Mouse (Mus musculus) hindbrain, embryonic 14.5 days (tissue): Measurements from ENCODE around the gene 4931428F04Rik. TPM values are rescaled to one million over a fixed set of nuclear protein-coding genes. Genes with fewer than 3 reads are reported as not detected.

Experiments used
- ATAC-seq: fragments of 200-750 bp; cut with Nextera tagmentation; 2 replicates; pipeline ENCODE4 v1.8.0; 2017; ENCODE audit warnings: moderate number of reproducible peaks, mild to moderate bottlenecking, moderate TSS enrichment, moderate library complexity; ENCODE audit not compliant: low FRiP score
- DNase-seq: peaks from one replicate; pipeline ENCODE4 v3.0.0-alpha.2; 2015; ENCODE audit warnings: low spot score
- H3K27ac ChIP-seq: fragments of 300-500 bp; sonication (generic); 2 replicates; pipeline ENCODE4 v1.5.1; 2014; ENCODE audit warnings: mild to moderate bottlenecking, moderate library complexity
- H3K27me3 ChIP-seq: fragments of 300-500 bp; sonication (generic); 2 replicates; pipeline ENCODE4 v1.6.1; 2014; ENCODE audit warnings: mild to moderate bottlenecking, low read length, mixed read lengths; ENCODE audit not compliant: control insufficient read depth, insufficient read depth
- H3K36me3 ChIP-seq: fragments of 300-500 bp; sonication (generic); replicated peaks from 2 replicates; pipeline ENCODE4 v1.6.1; 2014; ENCODE audit not compliant: control insufficient read depth, insufficient read depth
- H3K4me1 ChIP-seq: fragments of 300-500 bp; sonication (generic); replicated peaks from 2 replicates; pipeline ENCODE4 v1.6.1; 2014; ENCODE audit warnings: antibody characterized with exemption, low read length, mixed read lengths; ENCODE audit not compliant: control insufficient read depth, insufficient read depth
- H3K4me2 ChIP-seq: fragments of 300-500 bp; sonication (generic); replicated peaks from 2 replicates; pipeline ENCODE4 v1.6.1; 2014; ENCODE audit warnings: mild to moderate bottlenecking, moderate library complexity
- H3K4me3 ChIP-seq: fragments of 300-500 bp; sonication (generic); replicated peaks from 2 replicates; pipeline ENCODE4 v1.5.1; 2014; ENCODE audit warnings: mild to moderate bottlenecking, low read length
- H3K9ac ChIP-seq: fragments of 300-500 bp; sonication (generic); 2 replicates; pipeline ENCODE4 v1.6.1; 2014
- H3K9me3 ChIP-seq: fragments of 300-500 bp; sonication (generic); 2 replicates; pipeline ENCODE4 v1.6.1; 2016; ENCODE audit warnings: low read length; ENCODE audit not compliant: control insufficient read depth
- WGBS: fragments of 180-500 bp; shearing (Covaris S2); extraction: QIAGEN DNeasy Blood & Tissue Kit; methylation state at CpG from one replicate; pipeline ENCODE4 v1.1.7; 2014; 5-methylcytosine and 5-hydroxymethylcytosine counted together
- polyA plus RNA-seq: library from polyadenylated mRNA; unstranded; fragments of >200 nt; fragmentation: Nextera tagmentation; extraction: Ambion mirVana; gene quantifications from 2 replicates; pipeline ENCODE4 v1.2.1, GENCODE M21; 2014

Gene 4931428F04Rik
- polyA plus RNA-seq, 1 experiment from 2014 or later: 101 TPM

GRCm38 (mm10) chr8:105259721-105260320 is 29.8 kb downstream of the 4931428F04Rik start:
- ATAC-seq (peak; percentile 64), DNase-seq (peak; percentile 83)
- Histone ChIP-seq H3K9ac (no peak overlapping the region), H3K4me3 (peak overlapping the region; percentile 32), H3K36me3 (no peaks in the 10 kb centered on the region), H3K27me3 (peaks cover 90% of the 10 kb centered on the region), H3K4me1 (peaks cover 15% of the 10 kb centered on the region; the same call in 1 of the 2 replicates), H3K9me3 (no peaks in the 10 kb centered on the region), H3K4me2 (peak overlapping the region; percentile 68), H3K27ac (no peak overlapping the region)
- WGBS: 3% methylated on average over 30 of the region's 30 CpGs

- H3K4me1 ChIP-seq: peaks cover 16% of the 10 kb centered on the region; the same call in 1 of the 2 replicates
- H3K36me3 ChIP-seq: no peaks in the 10 kb centered on the region
- H3K27ac ChIP-seq: no peak overlapping the region
- WGBS: under 1% methylated on average over 55 of the region's 55 CpGs
- H3K4me2 ChIP-seq: peak overlapping the region; percentile 68
- H3K9me3 ChIP-seq: no peaks in the 10 kb centered on the region
- no peak overlapping the region for H3K9ac ChIP-seq
- DNase-seq (no peak), ATAC-seq (peak; percentile 29)
- peaks cover 87% of the 10 kb centered on the region for H3K27me3 ChIP-seq
- peak overlapping the region; percentile 32 for H3K4me3 ChIP-seq
These were observed 30.5 kb downstream of the 4931428F04Rik start for GRCm38 (mm10) chr8:105258911-105259720.

- H3K4me2 ChIP-seq: no peak overlapping the region
- H3K4me3 ChIP-seq: no peak overlapping the region
- H3K9ac ChIP-seq: no peak overlapping the region
- no peak overlapping the region for H3K27ac ChIP-seq
- H3K27me3 ChIP-seq: peaks cover 73% of the 10 kb centered on the region
- WGBS: 73% methylated on average over 7 of the region's 7 CpGs
- DNase-seq: no peak
- peaks cover 10% of the 10 kb centered on the region for H3K36me3 ChIP-seq
- H3K4me1 ChIP-seq: peaks cover 16% of the 10 kb centered on the region; the same call in 1 of the 2 replicates
- ATAC-seq: no peak
- no peaks in the 10 kb centered on the region for H3K9me3 ChIP-seq
These were observed 32.1 kb downstream of the 4931428F04Rik start for GRCm38 (mm10) chr8:105257318-105258114.

- peak within 1 kb of the TSS; percentile 72 for H3K9ac ChIP-seq
- ATAC-seq (peak; percentile 11; the same call in 1 of the 2 replicates), DNase-seq (no peak)
- H3K27me3 ChIP-seq: peaks cover 49% of the 10 kb centered on the region
- peak within 1 kb of the TSS; percentile 60 for H3K27ac ChIP-seq
- no peaks in the 10 kb centered on the region for H3K9me3 ChIP-seq
- H3K36me3 ChIP-seq: peaks cover 34% of the 10 kb centered on the region
- peak within 1 kb of the TSS; percentile 56 for H3K4me3 ChIP-seq
- H3K4me1 ChIP-seq: peaks cover 16% of the 10 kb centered on the region; the same call in 1 of the 2 replicates
- peak within 1 kb of the TSS; percentile 98 for H3K4me2 ChIP-seq
- WGBS: 1% methylated on average over 14 of the region's 14 CpGs
These were observed 34.7 kb downstream of the 4931428F04Rik start, which contains the start of gene B3gnt9 for GRCm38 (mm10) chr8:105254966-105255350. TSS of gene B3gnt9 (minus strand) at chr8:105255153.

- under 1% methylated on average over 70 of the region's 74 CpGs for WGBS
- Histone ChIP-seq H3K4me1 (peaks cover 14% of the 10 kb centered on the region; the same call in 1 of the 2 replicates), H3K9me3 (no peaks in the 10 kb centered on the region), H3K27ac (peak overlapping the region; percentile 60), H3K4me3 (peak overlapping the region; percentile 56), H3K9ac (peak overlapping the region; percentile 72), H3K36me3 (peaks cover 40% of the 10 kb centered on the region), H3K4me2 (peak overlapping the region; percentile 98), H3K27me3 (peaks cover 44% of the 10 kb centered on the region)
- ATAC-seq: peak; percentile 81
- DNase-seq: peak; percentile 83
These were observed 35.3 kb downstream of the 4931428F04Rik start for GRCm38 (mm10) chr8:105254152-105254965.

GRCm38 (mm10) chr8:105253766-105254151 is 35.9 kb downstream of the 4931428F04Rik start:
- ATAC-seq (peak; percentile 26; the same call in 1 of the 2 replicates), DNase-seq (no peak)
- Histone ChIP-seq H3K27me3 (peaks cover 38% of the 10 kb centered on the region), H3K4me3 (peak overlapping the region; percentile 56), H3K9me3 (no peaks in the 10 kb centered on the region), H3K9ac (peak overlapping the region; percentile 72), H3K27ac (no peak overlapping the region; the same call in 1 of the 2 replicates), H3K4me2 (peak overlapping the region; percentile 98), H3K36me3 (peaks cover 46% of the 10 kb centered on the region), H3K4me1 (peaks cover 8% of the 10 kb centered on the region; the same call in 1 of the 2 replicates)
- WGBS: 32% methylated on average over 20 of the region's 20 CpGs

- H3K9me3 ChIP-seq: no peaks in the 10 kb centered on the region
- peak overlapping the region; percentile 98; the same call in 1 of the 2 replicates for H3K4me2 ChIP-seq
- peaks cover 30% of the 10 kb centered on the region for H3K27me3 ChIP-seq
- DNase-seq: no peak
- no peak overlapping the region for H3K9ac ChIP-seq
- 92% methylated on average over 10 of the region's 10 CpGs for WGBS
- H3K36me3 ChIP-seq: peaks cover 55% of the 10 kb centered on the region
- H3K4me1 ChIP-seq: peaks cover 5% of the 10 kb centered on the region; the same call in 1 of the 2 replicates
- ATAC-seq: no peak
- no peak overlapping the region for H3K4me3 ChIP-seq
- no peak overlapping the region for H3K27ac ChIP-seq
These were observed 36.8 kb downstream of the 4931428F04Rik start for GRCm38 (mm10) chr8:105252680-105253537.

GRCm38 (mm10) chr8:105251954-105252353 is 37.7 kb downstream of the 4931428F04Rik start:
- Histone ChIP-seq H3K4me1 (peaks cover 5% of the 10 kb centered on the region; the same call in 1 of the 2 replicates), H3K9me3 (no peaks in the 10 kb centered on the region), H3K9ac (no peak overlapping the region), H3K4me3 (no peak overlapping the region), H3K36me3 (peaks cover 64% of the 10 kb centered on the region), H3K27ac (no peak overlapping the region), H3K27me3 (peaks cover 22% of the 10 kb centered on the region), H3K4me2 (no peak overlapping the region)
- WGBS: 92% methylated on average over 6 of the region's 6 CpGs
- ATAC-seq: no peak
- no peak for DNase-seq
